Mouse (Mus musculus): Measurements from ENCODE around the gene Wnt8b. TPM values are rescaled to one million over a fixed set of nuclear protein-coding genes. Genes with fewer than 3 reads are reported as not detected.
"Not testable (repeated sequence)": the region's sequence is repeated elsewhere in the genome, so short reads cannot be mapped to it uniquely, and the experiment has no call there.

Wnt8b gene
- total RNA-seq (2021): not detected
- long read RNA-seq, experiment 1: 0 reads
- long read RNA-seq, experiment 2: 0 reads

- no peak for DNase-seq
- intact Hi-C loops (cut with DNase I): no loop called here
These were observed at the start of gene Wnt8b for GRCm38 (mm10) chr19:44493128-44493527. TSS of gene Wnt8b (plus strand) at chr19:44493472.

DNA sequence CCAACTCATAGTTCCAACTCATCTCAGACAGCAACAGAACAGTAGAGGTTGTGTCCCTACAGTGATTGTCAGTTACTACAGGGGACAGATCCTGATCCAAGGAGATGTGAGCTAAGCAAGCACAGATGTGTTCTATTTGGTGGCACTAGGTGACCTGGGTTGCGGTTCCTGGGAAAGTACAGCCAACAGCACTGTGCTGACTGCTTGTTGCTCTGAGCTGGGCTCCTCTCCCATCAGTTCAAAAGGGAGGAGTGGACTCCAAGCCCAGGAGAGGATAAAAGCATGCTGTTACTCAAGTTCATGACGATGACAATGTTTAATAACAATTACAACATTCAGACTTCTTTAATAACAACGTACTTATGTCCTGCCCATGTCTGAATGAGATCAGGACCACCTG lies 47.5 kb upstream of the Wnt8b start:
- DNase-seq: no peak
- intact Hi-C loops (cut with DNase I): no loop called here

DNA sequence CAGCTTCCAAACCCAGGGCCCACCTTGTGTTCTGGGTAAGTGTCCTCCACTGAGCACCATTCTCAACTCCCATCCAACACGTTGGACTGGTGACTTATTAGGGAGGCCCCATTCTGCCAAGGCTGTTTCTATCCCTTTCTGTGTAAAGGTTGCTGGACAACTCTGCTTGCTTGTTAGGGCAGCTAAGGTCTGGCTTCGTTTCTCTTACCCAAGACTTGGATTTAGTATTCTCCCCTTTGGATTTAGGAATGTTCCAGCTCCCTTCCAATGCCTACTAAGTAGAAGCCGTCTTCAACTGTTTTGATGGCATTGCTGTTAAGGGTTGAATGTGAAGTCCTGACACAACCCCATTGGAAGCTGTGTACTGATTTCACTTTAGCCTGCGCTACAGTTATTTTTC lies 45.3 kb upstream of the Wnt8b start:
- no peak for DNase-seq
- intact Hi-C loops (cut with DNase I): no loop called here

DNA sequence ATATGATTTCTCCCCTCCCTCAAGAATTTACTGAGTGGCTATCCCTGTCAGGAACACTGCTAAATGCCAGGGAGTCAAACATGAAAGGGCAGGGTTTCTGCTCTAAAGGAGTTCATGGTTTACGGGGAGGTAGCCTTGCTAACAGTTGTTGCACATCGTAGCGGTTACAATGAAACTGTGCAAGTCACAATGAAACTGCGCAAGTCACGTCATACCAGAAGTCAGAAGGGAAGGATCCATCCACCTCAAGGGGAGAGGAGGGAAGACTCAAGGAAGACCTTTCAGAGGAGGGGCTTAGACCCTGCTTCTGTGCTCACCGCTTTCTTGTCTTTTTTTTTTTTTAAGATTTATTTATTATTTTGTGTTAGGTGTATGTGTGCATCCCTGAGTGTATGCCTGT lies 38.4 kb upstream of the Wnt8b start:
- no peak for DNase-seq
- intact Hi-C loops (cut with DNase I): no loop called here

DNA sequence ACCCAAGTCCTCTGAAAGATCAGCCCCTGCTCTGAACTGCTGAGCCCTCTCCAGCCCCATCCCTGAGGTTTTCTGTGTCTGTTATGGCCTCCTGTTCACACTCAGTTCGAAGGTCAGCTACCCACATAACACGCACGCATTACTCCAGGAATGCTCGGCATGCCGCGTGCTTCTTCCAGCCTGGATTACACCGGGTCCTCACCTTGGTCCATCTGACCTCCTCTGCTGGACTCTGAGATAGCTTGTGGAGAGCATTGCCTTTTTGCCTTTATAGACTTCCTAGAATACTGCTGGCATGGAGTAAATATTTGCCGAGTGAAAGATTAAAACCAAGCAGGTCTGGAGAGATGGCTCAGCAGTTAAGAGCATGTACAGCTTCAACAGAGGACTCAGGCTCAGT lies 37.9 kb upstream of the Wnt8b start:
- intact Hi-C loops (cut with DNase I): no loop called here
- no peak for DNase-seq

GRCm38 (mm10) chr19:44457359-44458055 lies 35.8 kb upstream of the Wnt8b start:
- DNase-seq: peak in 1 of 2 experiments; percentile 14
- intact Hi-C loops (cut with DNase I): no loop called here

- intact Hi-C loops (cut with DNase I): no loop called here
- peak; percentile 44 to 52 for DNase-seq
These were observed 34.6 kb upstream of the Wnt8b start for GRCm38 (mm10) chr19:44458696-44459095.

DNA sequence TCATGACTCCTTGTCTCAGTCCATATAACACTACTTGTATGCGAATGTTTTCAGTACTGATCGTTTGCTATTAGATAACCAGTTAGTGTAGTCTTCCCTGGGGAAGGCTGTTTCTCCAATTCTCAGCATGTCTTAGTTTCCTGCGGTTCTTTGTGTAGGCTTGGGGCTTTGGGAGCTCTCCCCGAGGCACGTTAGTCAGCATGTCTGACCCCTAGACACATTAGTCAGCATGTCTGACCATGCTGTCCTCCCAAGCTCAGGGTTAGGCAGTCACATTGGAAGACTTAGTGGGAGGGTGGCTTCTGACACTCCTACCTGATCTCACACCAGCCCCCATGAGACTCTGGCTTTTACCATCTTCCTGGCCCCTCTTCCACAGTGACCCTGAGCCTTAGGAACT lies 32.8 kb upstream of the Wnt8b start:
- intact Hi-C loops (cut with DNase I): no loop called here
- no peak for DNase-seq

GRCm38 (mm10) chr19:44461500-44461899 lies 31.8 kb upstream of the Wnt8b start:
- DNase-seq: no peak
- intact Hi-C loops (cut with DNase I): no loop called here

GRCm38 (mm10) chr19:44462141-44462540 lies 31.1 kb upstream of the Wnt8b start:
- intact Hi-C loops (cut with DNase I): no loop called here
- no peak for DNase-seq

DNA sequence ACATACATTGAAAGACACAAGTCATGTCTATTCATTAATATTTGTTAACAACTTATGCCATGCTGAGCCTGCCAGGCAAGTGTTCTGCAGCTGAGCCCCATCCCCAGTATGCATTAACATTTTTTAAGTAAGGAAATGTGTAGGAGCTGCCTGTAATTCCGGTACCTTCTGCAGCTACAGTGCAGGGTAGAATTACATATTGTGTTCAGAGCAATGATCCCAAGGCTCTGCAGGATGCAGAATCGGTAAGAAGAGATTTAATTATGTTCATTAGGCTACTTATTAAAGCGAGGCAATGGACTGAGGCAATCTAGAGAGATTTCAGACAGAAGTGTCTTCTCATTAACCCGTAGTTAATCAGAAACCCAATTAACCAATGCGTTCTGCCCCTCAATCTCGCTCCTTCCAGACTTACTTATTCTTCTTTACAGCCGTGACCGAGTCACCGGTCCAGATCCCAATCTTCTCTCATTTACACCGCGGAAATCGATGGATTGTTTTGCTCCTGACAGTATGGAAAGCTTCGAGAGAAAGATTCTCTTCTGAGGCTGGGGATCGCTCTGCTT lies 27.2 kb upstream of the Wnt8b start:
- intact Hi-C loops (cut with DNase I): not testable (repeated sequence)

DNA sequence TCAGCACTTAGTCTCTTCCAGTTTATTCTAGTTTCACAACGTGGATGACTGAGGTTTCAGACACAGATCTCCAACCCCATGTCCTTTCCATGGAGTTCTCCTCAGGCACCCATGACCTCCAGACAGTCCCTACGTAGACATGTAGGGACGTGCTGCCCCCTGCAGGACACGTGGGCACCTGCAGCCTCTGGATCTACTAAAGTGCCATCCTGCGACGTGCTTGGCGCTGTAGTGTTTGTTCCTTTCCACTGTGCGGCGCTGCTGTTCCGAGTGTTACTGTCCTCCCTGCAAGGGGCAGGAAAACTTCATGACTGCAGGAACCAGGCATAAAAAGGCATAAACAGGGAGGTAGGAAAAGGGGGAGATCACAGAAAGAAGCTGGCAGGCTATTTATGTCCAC lies 19.1 kb upstream of the Wnt8b start:
- intact Hi-C loops (cut with DNase I): loop anchor here (2.0 kb wide), 1 partner anchor 103 kb away; no protein-coding TSS in a partner anchor
- peak; percentile 82 to 83 for DNase-seq

More for the DNA sequence above, 27.2 kb upstream of the Wnt8b start:
- not testable (repeated sequence) for DNase-seq

DNA sequence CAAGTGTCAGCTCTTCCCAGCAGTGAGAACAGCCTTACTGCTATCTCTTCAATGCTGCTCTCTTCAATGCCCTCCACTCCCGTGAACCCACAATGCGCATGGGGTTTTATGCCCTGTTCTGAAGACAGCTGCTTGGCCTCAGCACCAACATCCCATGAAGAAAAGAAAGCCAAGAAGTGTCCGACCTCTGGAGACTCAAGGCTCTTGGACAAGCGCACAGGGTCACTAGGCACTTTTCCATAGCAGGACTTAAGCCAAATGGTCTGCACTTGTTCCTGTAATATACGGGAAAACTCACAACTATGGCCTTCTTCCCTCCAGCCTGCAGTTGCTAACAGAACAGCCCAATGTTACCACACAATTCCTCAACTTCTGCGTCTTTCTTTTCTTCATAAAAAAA lies 18.0 kb upstream of the Wnt8b start:
- intact Hi-C loops (cut with DNase I): loop anchor here (2.0 to 5.0 kb wide), 2 partner anchors 57 to 104 kb away; no protein-coding TSS in a partner anchor

DNA sequence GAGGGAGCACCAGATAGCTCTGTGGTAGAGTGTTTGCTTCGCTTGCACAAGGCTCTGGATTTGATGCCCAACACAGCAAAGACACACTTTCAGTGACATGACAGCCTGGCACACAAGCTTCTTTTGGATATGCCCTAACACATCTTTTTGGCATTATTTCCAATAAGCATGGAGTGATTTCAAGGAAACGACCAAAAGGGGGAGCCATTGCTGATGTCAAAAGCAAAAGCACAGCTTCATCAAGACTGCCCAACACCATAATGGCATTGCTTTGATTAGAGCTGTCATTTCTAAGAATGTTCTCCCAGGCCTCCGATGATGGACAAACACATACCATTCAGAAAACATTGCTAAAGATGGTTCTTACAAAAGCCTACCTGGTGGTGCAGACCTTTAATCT lies 16.7 kb upstream of the Wnt8b start:
- no peak for DNase-seq
- intact Hi-C loops (cut with DNase I): loop anchor here (5.0 kb wide), 1 partner anchor 56 kb away; no protein-coding TSS in a partner anchor

More for the DNA sequence above, 18.0 kb upstream of the Wnt8b start:
- no peak for DNase-seq

DNA sequence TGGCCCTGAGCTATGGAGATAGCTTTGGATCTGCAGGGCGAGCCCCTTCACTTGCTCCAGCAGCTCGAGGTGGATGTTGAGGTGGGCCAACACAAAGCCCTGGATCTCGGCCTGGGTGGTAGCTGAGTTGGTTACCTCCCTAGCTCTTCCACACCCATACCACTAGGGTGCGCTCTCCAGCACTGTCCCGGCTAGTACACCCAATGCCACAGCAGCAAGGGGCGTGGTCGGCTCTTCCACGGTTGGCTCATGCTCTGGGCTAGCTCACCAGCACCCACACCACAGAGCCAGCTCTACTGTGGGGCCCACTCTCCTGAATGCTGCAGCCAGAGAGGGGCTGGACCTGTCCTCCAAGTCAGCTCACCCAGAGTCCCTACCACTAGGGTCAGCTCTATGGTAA lies 6.0 kb upstream of the Wnt8b start:
- peak in 1 of 2 experiments; percentile 45 for DNase-seq
- intact Hi-C loops (cut with DNase I): no loop called here

- no peak for DNase-seq
- intact Hi-C loops (cut with DNase I): no loop called here
These were observed 3.2 kb downstream of the Wnt8b start for GRCm38 (mm10) chr19:44496511-44496910.

DNA sequence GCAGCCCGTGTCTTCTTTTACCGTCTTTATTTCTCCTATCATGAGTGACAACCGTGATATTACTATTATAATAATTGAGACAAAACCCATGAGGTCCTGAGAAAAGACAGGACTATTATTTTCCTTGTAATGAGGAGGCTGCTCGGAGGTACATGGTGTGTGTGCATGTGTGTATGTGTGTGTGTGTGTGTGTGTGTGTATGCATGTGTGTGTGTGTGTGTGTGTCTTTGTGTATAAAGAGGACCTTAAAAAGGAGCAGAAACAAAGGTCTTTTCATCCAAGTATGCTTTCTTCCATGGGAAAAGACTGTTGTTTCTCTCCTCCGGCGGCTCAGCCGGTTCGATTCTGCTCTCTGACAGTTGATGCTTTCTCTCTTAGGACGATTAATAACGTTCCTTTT lies 3.7 kb downstream of the Wnt8b start:
- intact Hi-C loops (cut with DNase I): no loop called here

DNA sequence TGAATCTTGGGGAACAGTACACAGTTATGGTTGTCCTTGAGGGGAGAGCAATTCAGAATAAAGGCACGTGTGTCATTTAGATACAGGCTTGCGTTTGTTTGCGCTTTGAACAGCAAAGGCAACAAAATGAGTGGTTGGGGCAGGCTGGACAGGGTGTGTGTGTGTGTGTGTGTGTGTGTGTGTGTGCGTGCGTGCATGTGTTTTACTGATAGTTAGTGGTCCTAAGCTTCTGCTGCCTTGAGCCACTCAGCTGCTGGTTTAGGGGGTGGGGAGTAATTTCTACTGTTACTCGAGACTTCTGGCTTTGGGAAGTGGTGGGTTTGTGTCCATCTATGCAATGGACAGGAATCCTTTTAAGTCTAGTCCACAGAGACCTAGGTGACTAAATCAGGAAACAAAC lies 5.7 kb downstream of the Wnt8b start:
- intact Hi-C loops (cut with DNase I): no loop called here
- DNase-seq: no peak

More for the DNA sequence above, 3.7 kb downstream of the Wnt8b start:
- DNase-seq: no peak

DNA sequence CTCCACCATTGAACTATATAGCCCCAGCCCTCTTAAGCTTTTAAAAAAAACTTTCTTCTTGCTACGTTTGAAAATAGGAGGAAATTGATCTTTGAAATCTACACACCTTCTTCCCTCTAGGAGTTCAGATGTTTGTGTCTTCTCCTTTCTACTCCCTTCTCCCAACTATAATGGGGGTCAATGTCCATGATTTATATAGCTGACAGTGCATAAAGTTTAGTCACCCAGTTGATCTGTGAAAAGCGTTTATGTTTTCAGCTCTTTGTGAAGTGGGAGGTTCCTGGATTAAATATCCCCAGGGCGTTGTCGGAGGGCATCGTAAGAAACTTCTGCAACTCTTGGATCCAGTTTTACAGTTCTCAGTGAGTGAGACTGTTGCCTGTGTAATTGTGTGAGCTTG lies 7.0 kb downstream of the Wnt8b start:
- DNase-seq: no peak
- intact Hi-C loops (cut with DNase I): no loop called here

- intact Hi-C loops (cut with DNase I): no loop called here
- DNase-seq: no peak
These were observed 8.7 kb downstream of the Wnt8b start for GRCm38 (mm10) chr19:44501925-44502324.

DNA sequence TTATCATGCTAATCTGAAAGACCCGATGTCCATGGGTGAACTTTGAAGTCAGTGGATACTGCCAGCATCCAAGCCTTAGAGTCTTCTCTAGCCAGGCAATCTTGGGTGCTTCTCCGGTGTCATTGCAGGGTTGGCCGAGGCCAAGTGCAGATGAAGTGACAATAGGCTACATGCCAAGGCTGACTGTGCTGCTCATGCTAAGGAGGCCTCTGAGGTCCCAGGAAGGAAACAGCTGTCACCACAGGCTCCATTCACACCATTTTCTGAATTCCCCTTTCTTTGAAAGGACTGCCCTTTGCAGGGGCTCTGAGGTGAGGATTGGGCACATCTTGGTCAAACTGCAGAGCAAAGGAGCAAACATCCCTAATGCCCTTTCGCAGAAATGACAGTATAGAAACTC lies 9.5 kb downstream of the Wnt8b start:
- intact Hi-C loops (cut with DNase I): no loop called here
- DNase-seq: no peak

GRCm38 (mm10) chr19:44510534-44511175 lies 17.4 kb downstream of the Wnt8b start:
- DNase-seq: no peak
- intact Hi-C loops (cut with DNase I): no loop called here

All from gastrocnemius, postnatal 36 days (tissue).